Mouse (Mus musculus) gonadal fat pad, adult 2 months (tissue): ENCODE results near the gene Lipt1. TPM values are rescaled to one million over a fixed set of nuclear protein-coding genes. Genes with fewer than 3 reads are reported as not detected.

Source experiments
- DNase-seq: peaks from one replicate; pipeline ENCODE4 v3.0.0-alpha.2; 2012; ENCODE audit warnings: low read depth
- polyA plus RNA-seq: library from polyadenylated mRNA; depleted of rRNA; stranded (reverse); fragments of >200 nt; gene quantifications from 2 replicates; pipeline ENCODE4 v1.2.3, GENCODE M21; 2012; rRNA removed

Lipt1 gene
- polyA plus RNA-seq, 1 experiment: 3.5 TPM

GRCm38 (mm10) chr1:37899816-37900215 is 28.3 kb downstream of the Lipt1 start:
- no peak for DNase-seq

- DNase-seq: no peak
Measured at GRCm38 (mm10) chr1:37900288-37900687, 28.8 kb downstream of the Lipt1 start.

GRCm38 (mm10) chr1:37903178-37903577 is 31.6 kb downstream of the Lipt1 start:
- DNase-seq: no peak

GRCm38 (mm10) chr1:37912751-37913150 is 41.2 kb downstream of the Lipt1 start:
- no peak for DNase-seq

GRCm38 (mm10) chr1:37916393-37916792 is 44.9 kb downstream of the Lipt1 start, which contains the start of gene Lyg2:
Lyg2 (minus strand) TSS chr1:37916493.
- DNase-seq: no peak

- DNase-seq: peak; percentile 8
Measured at GRCm38 (mm10) chr1:37917666-37918065, 46.1 kb downstream of the Lipt1 start.

GRCm38 (mm10) chr1:37918096-37918495 is 46.6 kb downstream of the Lipt1 start:
- DNase-seq: no peak

- DNase-seq: no peak
Measured at GRCm38 (mm10) chr1:37922536-37922935, 51.0 kb downstream of the Lipt1 start.

Other genes with a start within 250 kb of the Lipt1 start
- gene 2010300C02Rik, start 151.7 kb upstream of the Lipt1 start, polyA plus RNA-seq: 26.2 and 34.8 TPM in 2 replicates
- gene Tsga10, start 5.3 kb upstream of the Lipt1 start, polyA plus RNA-seq: 0.99 and 1.0 TPM in 2 replicates
- gene Mitd1, start 18.7 kb downstream of the Lipt1 start, polyA plus RNA-seq: 6.9 and 7.8 TPM in 2 replicates
- 63.1 and 94.7 TPM in 2 replicates for gene Mrpl30, start 18.7 kb downstream of the Lipt1 start, polyA plus RNA-seq
- gene Lyg2, start 44.8 kb downstream of the Lipt1 start, polyA plus RNA-seq: 0.05 and 0.19 TPM in 2 replicates
- gene Lyg1, start 86.0 kb downstream of the Lipt1 start, polyA plus RNA-seq: 0.32 TPM in 1 of 2 replicates, not detected in the other
- gene Txndc9, start 126.2 kb downstream of the Lipt1 start, polyA plus RNA-seq: 9.8 and 12.3 TPM in 2 replicates
- gene Eif5b, start 126.3 kb downstream of the Lipt1 start, polyA plus RNA-seq: 8.1 and 12.3 TPM in 2 replicates